Mouse (Mus musculus) embryo, embryonic 11 days (tissue): ENCODE measurements around the gene Ubac2.

ENCODE experiments used
- DNase-seq: peaks from one replicate; pipeline ENCODE4 v3.0.0-alpha.2; 2015

Gene Ubac2

GRCm38 (mm10) chr14:121983009-121983933, 104.9 kb downstream of the Ubac2 start:
- DNase-seq: no peak

DNA sequence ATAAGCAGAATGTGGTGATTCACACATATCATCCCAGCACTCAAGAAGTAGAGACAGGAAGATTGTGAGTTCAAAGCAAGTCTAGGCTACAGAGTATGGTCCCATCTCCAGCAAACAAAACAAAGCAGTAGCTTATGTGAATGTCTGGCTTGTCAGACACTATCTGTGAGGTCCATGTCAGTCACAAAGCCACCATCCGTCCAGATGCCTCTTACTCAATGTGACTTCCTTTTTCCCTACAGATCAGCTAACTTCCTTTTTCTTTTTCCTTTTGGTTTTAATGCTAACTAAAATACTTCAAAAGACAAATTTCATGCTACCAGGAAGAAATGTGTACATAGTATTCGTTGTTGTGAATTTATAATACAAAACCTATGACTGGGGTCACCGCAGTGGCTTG, 107.1 kb downstream of the Ubac2 start:
- no peak for DNase-seq

GRCm38 (mm10) chr14:121986028-121986427, 107.6 kb downstream of the Ubac2 start:
- no peak for DNase-seq

DNA sequence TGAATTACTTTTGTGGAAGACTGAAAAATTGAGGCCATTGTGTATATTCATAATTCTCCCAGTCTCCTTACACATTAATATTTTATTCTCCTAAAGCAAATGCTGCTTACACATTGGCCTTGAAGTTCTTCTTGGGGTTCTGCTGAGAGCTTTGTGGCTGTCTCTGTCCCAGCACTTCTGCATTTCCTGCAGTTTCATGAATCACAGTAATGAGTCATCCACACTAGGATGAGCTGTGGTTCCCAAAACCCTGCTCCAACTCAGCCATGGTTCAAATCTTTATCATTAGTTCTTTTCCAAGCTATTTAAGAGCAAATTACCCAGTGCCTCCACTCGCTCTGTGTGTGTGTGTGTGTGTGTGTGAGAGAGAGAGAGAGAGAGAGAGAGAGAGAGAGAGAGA, 108.9 kb downstream of the Ubac2 start:
- DNase-seq: no peak

DNA sequence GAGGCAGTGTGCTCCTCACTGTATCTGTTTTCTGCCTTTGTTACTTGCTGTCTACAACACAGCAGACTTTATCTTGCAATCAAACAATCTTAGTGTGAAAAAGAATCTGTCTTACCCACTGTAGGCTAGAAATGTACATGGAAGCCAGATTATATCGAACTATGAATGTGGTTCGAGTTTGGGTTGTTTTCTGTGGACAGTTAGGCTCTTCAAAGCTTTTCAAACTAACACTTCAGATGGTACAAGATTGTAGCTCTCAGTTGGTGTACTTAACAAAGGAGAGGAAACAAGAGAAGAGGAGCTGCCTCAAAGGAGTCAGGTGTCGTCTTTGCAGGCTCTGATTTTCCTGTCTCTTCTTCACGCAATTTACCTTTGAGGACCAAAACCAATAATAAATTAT, 109.3 kb downstream of the Ubac2 start:
- DNase-seq: no peak

DNA sequence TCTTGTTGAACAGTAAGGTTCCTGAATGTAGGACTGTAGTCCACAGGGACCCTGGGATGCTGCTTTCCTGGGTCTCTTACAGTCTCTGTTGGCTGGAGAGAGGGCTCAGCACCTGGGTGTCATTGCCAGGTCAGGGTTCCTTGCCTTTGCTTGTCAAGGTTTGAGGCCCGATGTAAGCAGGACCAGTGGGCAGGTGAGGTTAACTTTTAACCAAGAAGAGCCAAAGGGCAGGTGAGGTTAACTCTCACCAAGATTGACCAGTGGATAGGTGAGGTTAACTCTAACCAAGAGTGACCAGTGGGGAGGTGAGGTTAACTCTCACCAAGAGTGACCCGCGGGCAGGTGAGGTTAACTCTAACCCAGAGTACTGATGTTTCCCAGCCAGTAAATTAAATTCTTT, 110.9 kb downstream of the Ubac2 start:
- no peak for DNase-seq

GRCm38 (mm10) chr14:121989869-121990268, 111.4 kb downstream of the Ubac2 start:
- no peak for DNase-seq

DNA sequence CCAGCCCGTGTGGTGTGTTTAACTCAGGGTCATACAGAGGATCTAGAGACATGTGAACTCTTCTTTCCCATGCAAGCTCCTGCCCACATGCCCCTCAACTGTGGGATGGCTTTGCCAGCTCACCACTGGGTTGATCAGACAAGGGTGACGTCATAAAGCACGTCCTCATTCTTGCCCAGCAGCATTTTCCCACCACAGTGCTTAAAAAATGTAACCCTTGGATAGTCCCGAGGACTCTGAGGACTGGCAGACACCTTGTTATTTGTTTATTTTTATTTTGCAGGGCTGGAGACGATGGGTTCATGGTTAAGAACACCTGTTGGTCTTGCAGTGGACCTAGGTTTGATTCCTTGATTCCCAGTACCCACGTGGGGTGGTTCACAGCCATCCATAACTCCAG, 112.5 kb downstream of the Ubac2 start:
- no peak for DNase-seq

DNA sequence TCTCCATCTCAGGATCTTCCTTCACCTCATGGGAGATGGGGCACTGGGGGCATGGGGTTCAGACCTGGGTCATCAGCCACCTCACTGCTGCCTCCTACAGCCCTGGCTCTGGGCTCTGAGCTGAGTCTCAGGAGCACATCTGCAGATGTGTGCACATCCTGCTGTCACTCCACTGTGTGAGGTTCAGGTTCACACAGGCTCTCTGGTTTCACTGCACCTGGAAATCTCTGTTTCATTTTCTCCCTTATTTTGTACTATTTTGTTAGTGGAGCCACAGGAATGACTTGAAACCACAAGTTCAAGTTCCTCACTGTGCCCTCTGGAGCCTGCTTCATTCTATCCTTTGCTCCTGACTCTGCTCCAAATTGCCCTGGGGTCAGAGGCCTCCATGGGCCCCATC, 113.5 kb downstream of the Ubac2 start:
- DNase-seq: no peak

DNA sequence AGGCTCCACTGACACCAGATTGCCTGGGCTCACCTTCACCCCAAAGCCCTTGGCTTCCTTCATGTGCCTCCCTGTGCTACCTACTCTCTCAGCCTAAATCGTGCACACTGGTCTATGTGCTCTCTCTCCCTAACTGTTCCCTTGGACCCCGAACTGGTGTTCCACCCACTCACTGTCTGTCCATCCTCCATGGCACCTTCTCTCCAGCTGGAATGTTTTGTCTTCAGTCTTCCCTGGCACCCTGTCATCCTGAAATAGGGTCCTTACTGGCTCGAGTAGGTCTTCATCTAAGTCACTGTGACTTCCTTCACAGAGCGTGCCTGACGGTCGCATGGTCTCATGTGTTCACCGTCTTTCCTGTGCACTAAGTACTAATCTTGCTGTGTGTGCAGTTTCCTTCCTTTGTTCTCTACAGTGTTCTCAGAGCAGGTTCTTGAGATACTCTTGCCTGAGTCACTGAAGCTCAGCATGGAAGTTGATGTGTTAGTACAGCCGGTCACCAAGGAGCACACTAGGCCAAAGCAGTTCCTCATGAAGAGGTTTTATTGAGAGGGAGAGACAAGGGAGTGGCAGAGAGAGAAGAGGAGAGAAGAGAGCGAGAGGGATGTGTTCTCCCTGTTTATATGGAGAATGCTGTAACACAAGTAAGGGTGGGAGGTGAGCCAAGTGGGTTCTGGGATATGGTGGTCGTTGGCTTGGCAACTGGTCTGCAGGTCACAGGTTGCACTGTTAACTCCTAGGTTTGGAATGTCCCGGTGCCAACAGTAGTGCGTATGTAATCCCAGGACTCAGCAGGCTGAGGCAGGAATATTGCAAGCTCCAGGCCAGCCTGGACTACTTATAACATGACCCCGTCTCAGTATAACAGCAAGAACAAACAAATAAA, 114.2 kb downstream of the Ubac2 start:
- DNase-seq: no peak

DNA sequence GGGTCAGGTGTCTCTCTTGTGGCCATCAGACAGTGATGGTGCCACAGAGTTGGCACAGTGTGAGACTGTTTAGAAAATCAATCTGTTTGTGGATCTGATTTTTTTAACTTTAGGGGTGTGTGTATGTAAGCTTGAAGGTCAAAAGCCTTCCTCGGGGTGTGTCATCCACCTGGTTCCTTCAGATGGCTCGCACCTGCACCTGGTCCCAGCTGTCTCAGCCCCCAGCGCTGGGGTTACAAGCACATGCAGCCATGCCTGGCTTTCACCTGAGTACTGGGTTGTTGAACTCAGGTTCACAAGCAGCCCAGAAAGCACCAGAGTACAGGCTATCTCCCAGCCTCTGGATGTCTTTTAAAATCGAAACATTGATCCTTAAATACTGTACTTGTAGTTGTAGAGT, 115.2 kb downstream of the Ubac2 start:
- no peak for DNase-seq

GRCm38 (mm10) chr14:121994171-121994700, 115.8 kb downstream of the Ubac2 start:
- DNase-seq: no peak

DNA sequence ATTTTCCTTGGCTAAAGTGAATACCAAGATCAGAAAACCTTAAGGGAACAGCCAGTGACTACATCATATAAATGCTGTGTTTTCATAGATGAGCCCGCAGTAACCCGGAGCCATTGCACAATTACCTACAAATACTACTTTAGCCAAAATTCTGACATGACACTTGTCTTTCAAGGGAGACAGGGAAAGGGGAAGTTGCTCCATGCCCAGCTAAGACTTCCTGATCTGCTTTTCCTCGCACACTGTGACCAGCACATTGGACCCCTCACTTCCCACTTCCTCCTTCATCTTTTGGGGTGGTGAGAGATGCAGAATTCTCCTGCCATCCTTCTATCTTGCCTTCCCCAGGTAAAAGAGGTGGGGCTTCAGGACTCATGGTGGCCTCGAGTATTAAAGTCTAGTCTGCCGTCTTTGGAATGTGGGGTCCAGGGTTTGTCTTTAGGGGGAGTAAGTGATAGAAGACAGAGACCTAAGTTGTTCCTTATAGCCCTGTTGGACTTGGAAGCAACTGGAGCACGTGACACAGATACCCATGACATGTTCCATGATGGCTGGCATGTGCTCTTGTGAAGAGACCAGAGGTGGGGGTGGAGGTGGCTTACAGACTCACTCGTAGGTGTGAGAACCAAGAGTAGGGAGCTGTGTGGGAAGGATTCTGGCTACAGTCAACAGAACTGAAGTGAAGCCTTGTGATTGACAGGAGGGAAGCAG, 116.6 kb downstream of the Ubac2 start:
- DNase-seq: no peak

GRCm38 (mm10) chr14:121995557-121995870, 117.1 kb downstream of the Ubac2 start:
- DNase-seq: no peak

- no peak for DNase-seq
Measured at GRCm38 (mm10) chr14:121996786-121997185, 118.4 kb downstream of the Ubac2 start.

DNA sequence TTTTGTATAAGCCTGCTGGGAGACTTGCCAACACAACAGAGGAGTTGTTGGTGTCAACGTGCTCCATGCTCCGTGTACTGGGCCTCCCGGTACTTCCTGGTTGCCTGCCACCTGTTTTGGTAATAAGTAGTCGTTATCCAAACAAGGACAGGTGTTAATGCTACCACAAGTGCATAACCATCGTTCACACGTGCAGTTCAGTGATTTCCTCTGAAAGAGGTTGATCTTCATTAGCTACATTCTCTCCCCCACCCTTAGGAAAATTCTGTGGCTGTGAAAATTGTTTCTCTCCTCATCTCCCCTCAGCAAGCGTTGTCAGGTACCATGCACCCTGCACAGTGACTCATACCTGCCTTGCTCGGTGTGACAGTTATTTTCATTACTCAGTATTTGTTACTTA, 121.0 kb downstream of the Ubac2 start:
- DNase-seq: no peak

GRCm38 (mm10) chr14:122000346-122001105, 122.1 kb downstream of the Ubac2 start:
- no peak for DNase-seq

- DNase-seq: no peak
Measured at GRCm38 (mm10) chr14:122002224-122002623, 123.8 kb downstream of the Ubac2 start.

DNA sequence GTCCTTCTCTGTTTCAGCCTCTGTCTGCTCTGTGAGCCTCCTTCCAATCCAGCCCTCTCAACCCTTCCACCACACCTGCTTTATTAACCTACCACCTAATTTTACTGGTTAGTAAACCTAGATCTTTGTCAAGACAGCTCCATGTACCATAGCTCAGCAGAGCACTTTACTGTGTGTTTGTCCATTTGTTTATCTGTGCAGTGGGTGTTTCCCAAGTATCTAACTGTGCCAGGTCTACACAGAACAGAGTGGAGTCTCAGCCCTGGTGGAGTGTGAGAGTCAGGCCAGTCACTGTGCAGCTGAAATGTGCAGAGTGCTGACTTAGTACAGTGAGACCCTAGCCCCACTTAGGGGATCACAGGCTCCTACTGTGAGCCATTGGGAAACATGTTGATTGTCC, 125.4 kb downstream of the Ubac2 start:
- DNase-seq: no peak

GRCm38 (mm10) chr14:122008261-122008660, 129.8 kb downstream of the Ubac2 start:
- DNase-seq: no peak

DNA sequence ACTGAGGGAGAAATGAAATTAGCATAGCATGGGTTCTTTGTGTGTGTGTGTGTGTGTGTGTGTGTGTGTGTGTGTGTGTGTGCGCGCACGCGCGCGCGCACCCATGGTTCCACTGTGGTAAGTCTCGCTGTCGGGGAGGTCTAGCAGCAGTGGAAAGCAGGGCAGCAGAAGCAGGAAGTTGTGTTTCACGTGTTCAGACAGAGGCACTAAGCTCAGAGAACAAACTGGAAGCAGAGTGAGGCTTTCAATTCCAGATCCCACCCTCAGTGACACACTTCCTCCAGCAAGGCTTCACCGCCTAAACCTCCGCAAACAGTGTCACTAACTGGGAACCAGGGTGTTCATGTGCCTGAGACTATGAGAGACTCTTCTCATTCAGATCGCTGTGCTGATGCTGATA, 131.1 kb downstream of the Ubac2 start:
- no peak for DNase-seq

- no peak for DNase-seq
Measured at GRCm38 (mm10) chr14:122010301-122010700, 131.9 kb downstream of the Ubac2 start.
